Mouse (Mus musculus) olfactory bulb, adult 2 months (tissue): Measurements from ENCODE around the gene Osbpl5.

ENCODE experiments used
- CTCF ChIP-seq: fragments of 200-500 bp; IDR thresholded peaks from 2 replicates; pipeline ENCODE4 v1.5.1; 2012; ENCODE audit warnings: low read depth, mild to moderate bottlenecking, low read length, moderate library complexity; ENCODE audit not compliant: insufficient read depth
- POLR2A ChIP-seq: fragments of 200-500 bp; IDR thresholded peaks from 2 replicates; pipeline ENCODE4 v1.6.1; 2012; ENCODE audit warnings: mild to moderate bottlenecking, low read depth, low read length, moderate library complexity; ENCODE audit not compliant: insufficient read depth

GRCm38 (mm10) chr7:143752606-143753005, 4.2 kb downstream of the Osbpl5 start:
- TF ChIP-seq CTCF: no peak
- TF ChIP-seq POLR2A: no peak
